Mouse (Mus musculus) heart, embryonic 10.5 days (tissue): ENCODE data around the gene Irf4. TPM values are rescaled to one million over a fixed set of nuclear protein-coding genes. Genes with fewer than 3 reads are reported as not detected.

Experiments
- DNase-seq: peaks from one replicate; pipeline ENCODE4 v3.0.0-alpha.2; 2017; ENCODE audit warnings: low spot score
- H3K27ac ChIP-seq: fragments of 300-500 bp; sonication (generic); 2 replicates; pipeline ENCODE4 v1.5.1; 2016; ENCODE audit warnings: mild to moderate bottlenecking
- H3K27me3 ChIP-seq: fragments of 300-500 bp; sonication (generic); 2 replicates; pipeline ENCODE4 v1.6.1; 2016; ENCODE audit warnings: mild to moderate bottlenecking; ENCODE audit not compliant: poor library complexity, insufficient read depth, severe bottlenecking
- H3K36me3 ChIP-seq: fragments of 300-500 bp; sonication (generic); 2 replicates; pipeline ENCODE4 v1.6.1; 2016; ENCODE audit warnings: mild to moderate bottlenecking, moderate library complexity
- H3K4me1 ChIP-seq: fragments of 300-500 bp; sonication (generic); 2 replicates; pipeline ENCODE4 v1.6.1; 2016; ENCODE audit warnings: mild to moderate bottlenecking
- H3K4me3 ChIP-seq: fragments of 300-500 bp; sonication (generic); 2 replicates; pipeline ENCODE4 v1.5.1; 2016; ENCODE audit warnings: mild to moderate bottlenecking, moderate library complexity
- H3K9me3 ChIP-seq: fragments of 300-500 bp; sonication (generic); 2 replicates; pipeline ENCODE4 v1.6.1; 2016; ENCODE audit warnings: mild to moderate bottlenecking, moderate library complexity
- WGBS: fragments of 180-500 bp; shearing (Covaris S2); methylation state at CpG from one replicate; pipeline ENCODE4 v1.1.7; 2016; 5-methylcytosine and 5-hydroxymethylcytosine counted together
- polyA plus RNA-seq: library from polyadenylated mRNA; unstranded; fragments of >200 nt; fragmentation: Nextera tagmentation; extraction: Ambion mirVana; gene quantifications from 2 replicates; pipeline ENCODE4 v1.2.1, GENCODE M21; 2016

The Irf4 gene
- polyA plus RNA-seq, 1 experiment from 2014 or later = 0.15 TPM

DNA sequence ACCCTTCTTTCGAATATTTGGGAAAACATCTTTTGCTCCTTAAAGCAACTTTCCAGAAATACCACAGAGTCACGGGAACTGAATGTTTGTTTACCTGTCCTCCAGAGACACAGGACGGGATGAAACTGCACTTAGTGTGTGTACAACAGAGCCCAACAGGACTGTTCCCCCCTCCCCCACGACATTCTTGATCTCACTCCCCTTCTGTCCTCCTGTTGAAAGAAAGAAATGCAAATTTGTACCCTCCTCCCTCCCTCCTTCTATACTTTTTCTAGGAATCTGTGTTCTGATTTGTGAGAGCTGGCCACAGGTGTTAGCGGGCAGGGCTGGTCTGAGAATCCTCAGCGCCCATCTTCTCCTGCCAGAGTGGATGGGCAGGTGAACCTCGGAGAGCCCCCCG is 25.2 kb upstream of the Irf4 start:
- peaks cover 16% of the 10 kb centered on the region for H3K4me1 ChIP-seq
- no peak overlapping the region for H3K4me3 ChIP-seq
- 64% methylated on average over 8 of the region's 8 CpGs for WGBS
- DNase-seq = no peak
- H3K36me3 ChIP-seq = no peaks in the 10 kb centered on the region
- no peaks in the 10 kb centered on the region for H3K9me3 ChIP-seq
- H3K27ac ChIP-seq = no peak overlapping the region
- 0 out of 2 replicates have a peak, but pooled peaks cover 4% of the 10 kb centered on the region for H3K27me3 ChIP-seq

DNA sequence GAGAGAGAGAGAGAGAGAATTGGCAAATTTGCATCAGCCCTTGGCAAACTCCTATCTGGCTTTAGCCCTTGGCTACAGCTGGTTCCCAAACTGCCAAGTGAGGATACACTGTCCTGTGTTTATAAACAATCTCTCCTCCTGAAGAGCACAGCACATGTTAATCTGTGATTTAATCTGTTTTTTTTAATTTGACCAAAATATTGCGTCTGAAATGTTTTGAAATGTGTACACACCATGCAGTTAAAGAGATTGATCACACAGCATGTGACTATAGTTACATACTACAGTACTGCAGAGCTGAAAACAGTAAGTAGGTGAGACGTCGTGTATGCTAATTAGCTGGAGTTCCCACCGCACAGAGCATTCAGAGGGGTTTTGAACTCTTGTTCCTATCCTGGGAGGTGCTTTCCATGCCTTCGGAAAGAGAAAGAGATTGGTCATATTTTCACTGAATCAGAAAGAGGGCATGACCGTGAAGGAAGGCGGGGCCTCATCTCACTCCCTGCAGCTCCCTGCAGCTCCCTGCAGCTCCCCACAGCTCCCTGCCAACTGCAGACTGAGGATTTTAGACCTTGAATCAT is 24.2 kb upstream of the Irf4 start:
- Histone ChIP-seq H3K4me3 (no peak overlapping the region; the same call in 1 of the 2 replicates), H3K27ac (no peak overlapping the region), H3K36me3 (no peaks in the 10 kb centered on the region), H3K4me1 (peaks cover 21% of the 10 kb centered on the region), H3K9me3 (no peaks in the 10 kb centered on the region), H3K27me3 (0 out of 2 replicates have a peak, but pooled peaks cover 4% of the 10 kb centered on the region)
- WGBS = 31% methylated on average over 7 of the region's 7 CpGs
- DNase-seq = no peak

DNA sequence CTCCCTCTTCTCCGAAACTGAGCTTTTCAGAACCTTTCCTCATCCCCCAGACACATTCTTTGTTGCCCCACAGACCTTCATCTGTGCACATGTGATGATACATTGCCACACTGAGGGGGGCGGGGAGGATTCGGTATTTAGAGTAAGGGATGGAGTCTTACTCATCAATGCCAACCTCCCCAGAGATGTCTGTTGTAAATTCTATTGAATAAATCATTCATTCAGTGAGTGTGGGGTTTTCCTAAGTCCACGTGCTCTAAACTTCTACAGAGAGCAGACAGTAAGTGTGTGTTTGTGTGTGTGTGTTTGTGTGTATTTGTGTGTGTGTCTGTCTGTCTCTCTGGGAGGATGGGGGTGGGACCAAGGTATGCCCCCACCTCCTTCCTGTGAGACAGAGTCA is 22.1 kb upstream of the Irf4 start:
- H3K4me1 ChIP-seq = peaks cover 21% of the 10 kb centered on the region
- no peak for DNase-seq
- no peak overlapping the region for H3K27ac ChIP-seq
- H3K27me3 ChIP-seq = 0 out of 2 replicates have a peak, but pooled peaks cover 4% of the 10 kb centered on the region
- no peaks in the 10 kb centered on the region for H3K9me3 ChIP-seq
- WGBS = 79% methylated on average over 4 of the region's 4 CpGs
- H3K4me3 ChIP-seq = no peak overlapping the region
- H3K36me3 ChIP-seq = no peaks in the 10 kb centered on the region

DNA sequence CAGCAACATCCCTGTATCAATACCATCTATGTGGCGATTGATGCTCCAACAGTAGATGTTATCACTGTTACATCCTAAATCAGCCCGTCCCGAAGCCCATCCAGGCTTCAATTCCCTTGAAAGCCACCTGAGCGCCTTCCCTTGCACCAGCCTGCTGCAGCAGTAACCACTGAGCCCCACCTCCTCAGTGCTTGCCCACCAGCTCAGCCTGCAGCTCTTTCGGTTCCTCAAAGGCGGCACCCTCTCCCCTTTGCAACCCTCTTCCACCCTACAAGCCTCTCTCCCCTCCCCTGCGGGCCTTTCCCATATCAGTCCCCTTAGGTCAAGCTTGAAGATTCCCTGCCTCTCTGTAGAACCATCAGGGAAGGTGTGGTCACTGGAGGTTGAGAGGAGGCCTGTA is 20.9 kb upstream of the Irf4 start:
- WGBS = 86% methylated on average over 7 of the region's 7 CpGs
- Histone ChIP-seq H3K4me3 (no peak overlapping the region), H3K9me3 (no peaks in the 10 kb centered on the region), H3K27me3 (0 out of 2 replicates have a peak, but pooled peaks cover 4% of the 10 kb centered on the region), H3K4me1 (peaks cover 14% of the 10 kb centered on the region), H3K36me3 (no peaks in the 10 kb centered on the region), H3K27ac (no peak overlapping the region)
- DNase-seq = no peak

DNA sequence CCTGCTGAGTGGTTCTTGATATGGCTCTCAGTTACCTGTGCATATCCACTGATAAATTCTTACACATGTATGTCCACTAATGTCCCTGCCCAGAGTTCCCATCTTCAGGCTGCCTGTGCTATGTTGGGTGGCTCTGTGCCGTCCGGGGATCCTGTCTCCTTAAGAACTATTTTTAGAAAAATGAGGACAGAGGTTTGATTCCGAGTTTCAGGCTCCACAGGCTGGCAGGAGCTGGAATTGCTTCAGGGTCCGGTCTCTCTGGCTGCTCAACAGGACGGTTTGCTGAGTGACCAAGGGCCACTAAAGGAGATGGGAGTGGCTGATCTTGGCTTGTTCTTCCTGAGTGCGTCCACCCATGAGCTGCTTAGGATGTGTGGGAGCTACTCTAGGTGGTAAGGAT is 19.8 kb upstream of the Irf4 start:
- DNase-seq = no peak
- Histone ChIP-seq H3K4me1 (peaks cover 14% of the 10 kb centered on the region), H3K4me3 (no peak overlapping the region), H3K9me3 (no peaks in the 10 kb centered on the region), H3K36me3 (no peaks in the 10 kb centered on the region), H3K27me3 (no peaks in the 10 kb centered on the region), H3K27ac (no peak overlapping the region)
- 23% methylated on average over 6 of the region's 6 CpGs for WGBS

DNA sequence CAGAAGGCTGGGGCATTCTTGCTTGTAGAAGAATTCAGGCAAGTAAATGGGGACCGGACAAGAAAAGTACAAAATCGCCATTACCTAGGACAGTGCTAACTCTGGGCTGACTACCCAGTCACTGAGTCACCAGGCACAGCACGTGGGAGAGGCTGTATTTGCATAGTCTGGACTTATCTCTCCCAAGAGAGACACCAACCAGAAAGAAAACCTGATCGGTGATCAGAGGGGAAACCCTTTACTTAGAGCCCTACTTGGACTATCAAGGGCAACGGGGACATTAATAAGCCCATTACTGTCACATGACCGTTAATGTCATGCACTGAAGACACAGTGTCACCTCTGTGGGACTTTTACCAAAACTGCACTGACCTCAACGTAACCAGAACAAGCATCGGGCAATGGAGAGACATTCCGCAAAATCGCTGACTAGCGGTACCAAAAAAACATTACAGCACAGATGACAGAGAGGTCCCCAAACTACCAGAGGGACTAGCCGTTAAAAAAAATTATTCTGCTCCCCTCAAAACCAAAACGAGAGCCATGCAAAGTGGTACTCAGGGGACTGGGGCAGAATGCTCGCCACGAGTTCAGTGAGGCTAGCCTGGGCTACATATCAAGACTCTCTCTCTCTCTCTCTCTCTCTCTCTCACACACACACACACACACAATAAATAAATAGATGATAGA is 18.8 kb upstream of the Irf4 start:
- 80% methylated on average over 15 of the region's 15 CpGs for WGBS
- Histone ChIP-seq H3K9me3 (no peaks in the 10 kb centered on the region), H3K4me1 (peaks cover 10% of the 10 kb centered on the region), H3K4me3 (no peak overlapping the region), H3K27me3 (no peaks in the 10 kb centered on the region), H3K36me3 (no peaks in the 10 kb centered on the region), H3K27ac (no peak overlapping the region)
- DNase-seq = no peak

DNA sequence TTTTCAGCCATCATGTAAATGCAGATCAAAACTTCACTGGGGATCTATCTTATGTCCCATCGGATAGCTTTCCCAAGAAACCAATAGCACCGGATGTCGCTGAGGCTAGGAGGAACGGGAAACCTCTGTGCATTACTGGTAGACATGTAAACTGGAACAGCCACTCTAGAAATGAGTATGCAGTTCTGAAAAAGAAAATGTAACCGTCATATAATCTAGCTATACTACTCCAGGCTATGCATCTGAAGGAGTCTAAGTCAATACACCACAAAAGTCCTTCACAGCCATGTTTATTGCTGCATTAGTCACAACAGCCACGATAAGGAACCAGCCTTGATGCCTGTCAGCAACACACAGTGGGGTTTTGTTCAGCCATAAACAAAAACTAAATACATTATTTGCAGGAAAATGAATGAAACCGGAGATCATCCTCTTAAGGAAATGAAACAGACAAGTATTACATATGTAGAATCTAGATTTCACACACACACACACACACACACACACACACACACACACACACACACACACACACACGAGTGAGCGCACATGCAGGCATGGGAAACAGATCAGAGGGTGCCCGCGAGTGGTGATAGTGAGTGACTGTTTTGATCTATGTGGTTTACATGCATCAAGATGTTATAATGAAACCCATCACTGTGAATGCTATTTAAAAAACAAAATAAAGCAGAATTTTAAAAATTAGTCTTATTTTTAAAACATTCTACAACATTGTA is 16.1 kb upstream of the Irf4 start:
- Histone ChIP-seq H3K4me3 (no peak overlapping the region), H3K9me3 (no peaks in the 10 kb centered on the region), H3K36me3 (no peaks in the 10 kb centered on the region), H3K27me3 (no peaks in the 10 kb centered on the region), H3K27ac (no peak overlapping the region), H3K4me1 (peaks cover 9% of the 10 kb centered on the region; the same call in 1 of the 2 replicates)
- 86% methylated on average over 11 of the region's 11 CpGs for WGBS
- no peak for DNase-seq

DNA sequence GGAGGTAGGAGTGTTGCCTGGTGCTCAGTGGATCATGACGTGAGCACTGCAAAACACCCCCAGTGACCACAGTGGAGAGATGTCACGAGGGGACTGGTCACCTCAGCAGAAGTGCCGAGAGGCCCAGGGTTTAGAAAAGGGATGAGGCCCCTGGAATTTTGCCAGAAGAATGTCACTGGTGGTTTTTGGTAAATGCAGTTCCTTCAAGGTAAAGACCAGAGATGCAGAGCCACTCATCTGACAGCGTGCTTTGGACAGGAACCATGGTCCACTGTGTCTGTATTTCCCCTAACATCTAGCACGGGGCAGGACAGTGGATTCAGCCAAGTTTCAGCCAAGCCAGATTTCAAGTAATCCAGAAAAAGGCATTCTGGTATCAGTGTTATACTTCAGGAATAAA is 12.3 kb upstream of the Irf4 start:
- H3K27me3 ChIP-seq = 0 out of 2 replicates have a peak, but pooled peaks cover 4% of the 10 kb centered on the region
- H3K36me3 ChIP-seq = no peaks in the 10 kb centered on the region
- WGBS = 80% methylated on average over 5 of the region's 5 CpGs
- no peaks in the 10 kb centered on the region for H3K4me1 ChIP-seq
- no peak overlapping the region for H3K4me3 ChIP-seq
- no peak overlapping the region for H3K27ac ChIP-seq
- DNase-seq = no peak
- H3K9me3 ChIP-seq = no peaks in the 10 kb centered on the region

DNA sequence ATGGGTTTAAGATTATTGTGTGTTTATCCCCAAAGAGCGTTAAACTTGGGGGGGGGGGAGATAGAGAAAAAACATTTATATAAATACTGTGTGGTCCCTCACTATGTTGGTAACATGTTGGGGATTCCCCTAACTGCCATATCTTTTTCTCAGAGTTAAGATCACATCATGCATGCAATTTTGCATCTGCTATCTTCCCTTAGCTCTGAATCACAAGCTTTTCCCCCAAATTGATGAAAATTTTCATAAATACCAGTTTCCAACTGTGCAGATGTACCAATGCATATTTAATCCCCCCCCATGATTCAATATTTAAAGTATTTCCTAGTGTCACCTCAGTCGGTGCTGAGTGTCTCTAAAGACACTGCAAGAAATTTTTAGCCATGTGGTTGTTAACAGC is 11.8 kb upstream of the Irf4 start:
- Histone ChIP-seq H3K4me1 (no peaks in the 10 kb centered on the region), H3K27ac (no peak overlapping the region), H3K36me3 (no peaks in the 10 kb centered on the region), H3K4me3 (no peak overlapping the region), H3K27me3 (0 out of 2 replicates have a peak, but pooled peaks cover 4% of the 10 kb centered on the region), H3K9me3 (no peaks in the 10 kb centered on the region)
- 80% methylated on average over 2 of the region's 2 CpGs for WGBS
- DNase-seq = no peak

DNA sequence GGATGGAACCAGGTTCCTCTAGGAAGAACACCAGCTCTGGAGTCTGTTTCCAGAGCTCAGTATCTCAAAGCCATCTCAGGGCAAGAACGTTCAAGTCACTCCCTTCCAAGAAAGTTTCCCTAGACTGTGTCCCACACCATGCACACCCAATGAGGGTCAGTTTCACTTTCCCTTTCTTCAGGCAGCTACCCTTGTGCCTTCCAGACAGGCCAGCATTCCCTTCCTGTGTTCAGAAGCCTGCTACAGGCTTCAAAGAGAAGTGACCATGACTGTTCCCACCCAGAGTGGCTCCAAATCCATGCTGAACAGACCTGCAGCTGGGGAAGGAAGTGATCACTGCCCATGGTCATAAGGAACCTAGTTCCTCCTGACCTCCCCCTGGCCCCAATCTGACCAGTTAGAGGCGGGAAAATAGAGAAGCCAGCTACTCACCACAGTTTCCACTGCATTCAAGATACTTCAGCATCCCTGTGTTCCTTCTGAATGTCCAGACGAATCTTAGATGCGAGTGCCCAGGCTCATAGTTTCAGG is 10.7 kb upstream of the Irf4 start:
- 84% methylated on average over 4 of the region's 4 CpGs for WGBS
- H3K9me3 ChIP-seq = no peaks in the 10 kb centered on the region
- no peak overlapping the region for H3K4me3 ChIP-seq
- no peaks in the 10 kb centered on the region for H3K36me3 ChIP-seq
- peaks cover 4% of the 10 kb centered on the region; the same call in 1 of the 2 replicates for H3K27me3 ChIP-seq
- no peaks in the 10 kb centered on the region for H3K4me1 ChIP-seq
- DNase-seq = no peak
- no peak overlapping the region for H3K27ac ChIP-seq

DNA sequence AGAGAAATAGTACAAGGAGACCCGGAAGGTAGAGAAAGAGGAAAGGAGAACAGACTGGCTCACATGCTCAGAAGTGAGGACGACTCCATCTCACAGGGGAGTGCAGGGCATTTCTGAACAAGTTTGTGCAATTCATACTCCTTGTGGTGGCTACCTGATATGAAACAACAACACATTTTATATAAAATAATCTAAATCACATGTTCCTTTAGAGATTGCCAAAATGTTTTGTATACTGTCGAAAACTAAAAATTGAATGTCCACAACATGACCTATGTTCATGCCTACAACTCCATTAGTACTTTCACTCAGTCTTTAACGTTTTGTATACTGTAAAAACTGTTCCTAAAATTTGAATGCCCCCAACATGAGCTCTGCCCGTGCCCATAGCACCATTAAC is 7.9 kb upstream of the Irf4 start:
- Histone ChIP-seq H3K4me3 (no peak overlapping the region), H3K4me1 (no peaks in the 10 kb centered on the region), H3K27me3 (peaks cover 9% of the 10 kb centered on the region; the same call in 1 of the 2 replicates), H3K27ac (no peak overlapping the region), H3K36me3 (no peaks in the 10 kb centered on the region), H3K9me3 (no peaks in the 10 kb centered on the region)
- DNase-seq = no peak
- WGBS = 70% methylated on average over 5 of the region's 5 CpGs

DNA sequence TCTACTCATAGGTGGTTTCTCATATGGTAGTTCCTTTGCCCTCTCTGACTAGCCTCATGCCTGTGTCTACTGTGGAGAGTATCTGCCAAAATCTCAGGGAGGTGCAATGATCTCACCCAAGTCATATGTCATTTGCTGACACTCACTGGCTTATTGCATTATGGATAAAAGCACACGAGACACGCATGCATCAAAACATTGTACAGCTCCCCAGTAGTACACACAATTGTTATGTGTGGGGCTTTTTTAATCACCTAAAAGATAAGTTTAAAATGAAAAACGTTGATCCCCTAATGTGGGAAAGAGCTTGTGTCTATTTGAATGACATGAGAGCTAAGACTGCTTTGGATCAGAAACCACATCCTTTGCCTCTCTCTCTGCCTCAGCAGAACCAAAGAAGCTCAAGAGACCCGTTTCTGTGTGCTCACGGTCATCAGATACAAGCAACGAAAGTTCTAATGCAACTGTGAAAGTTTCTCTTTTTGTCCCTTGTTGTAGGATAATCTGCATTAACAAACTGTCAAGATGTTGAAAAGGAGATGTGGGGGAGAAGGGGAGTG is 6.5 kb upstream of the Irf4 start:
- no peaks in the 10 kb centered on the region for H3K9me3 ChIP-seq
- WGBS = 65% methylated on average over 6 of the region's 6 CpGs
- H3K4me1 ChIP-seq = no peaks in the 10 kb centered on the region
- no peak overlapping the region for H3K4me3 ChIP-seq
- no peak for DNase-seq
- H3K36me3 ChIP-seq = no peaks in the 10 kb centered on the region
- H3K27ac ChIP-seq = no peak overlapping the region
- peaks cover 20% of the 10 kb centered on the region for H3K27me3 ChIP-seq

DNA sequence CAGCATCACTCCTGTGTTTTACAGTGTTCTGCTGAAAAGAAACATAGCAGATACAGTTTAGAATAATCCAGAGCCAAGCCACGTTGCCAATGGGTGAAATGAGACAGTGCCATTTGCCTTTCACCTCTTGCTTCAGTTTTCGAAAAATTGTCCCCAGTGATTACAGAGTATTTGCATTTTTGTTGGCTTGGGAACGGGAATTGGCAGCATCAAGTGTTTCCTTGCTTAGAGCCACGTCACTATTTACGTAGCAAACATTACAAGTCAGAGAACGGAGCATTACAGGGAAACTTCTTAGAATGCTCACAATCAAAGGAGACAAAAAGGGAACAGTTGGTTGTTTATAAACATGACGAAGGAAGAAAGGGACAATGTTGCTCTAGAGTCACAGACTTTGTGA is 3.9 kb upstream of the Irf4 start:
- no peak for DNase-seq
- no peak overlapping the region for H3K27ac ChIP-seq
- H3K9me3 ChIP-seq = no peaks in the 10 kb centered on the region
- H3K4me1 ChIP-seq = peaks cover 14% of the 10 kb centered on the region
- H3K27me3 ChIP-seq = peaks cover 44% of the 10 kb centered on the region
- H3K4me3 ChIP-seq = no peak overlapping the region
- no peaks in the 10 kb centered on the region for H3K36me3 ChIP-seq
- 73% methylated on average over 7 of the region's 7 CpGs for WGBS
